ENCODE assay signal across 8 mouse cellular contexts in genomic region chr3:144719088-144719900, GRCm38 (mm10). TPM values are rescaled to one million over a fixed set of nuclear protein-coding genes. Genes with fewer than 3 reads are reported as not detected.
DNase-seq lines count a peak whose midpoint lies in the region; ATAC-seq and TF ChIP-seq lines count a peak whose summit lies in the region.

No protein-coding gene starts in this region.

- peak overlapping the region; percentile 77 for H3K4me2 ChIP-seq in embryonic facial prominence, embryonic 14.5 days (ENCODE audit: low read depth, low read length)
- peak overlapping the region; percentile 82 for H3K4me2 ChIP-seq in kidney, embryonic 14.5 days (replicated peaks; ENCODE audit: low read depth, low read length)
- peak overlapping the region; percentile 79 for H3K4me2 ChIP-seq in limb, embryonic 14.5 days (replicated peaks; ENCODE audit: low read depth, low read length, severe bottlenecking)
- peak overlapping the region; percentile 92 for H3K4me2 ChIP-seq in midbrain, embryonic 15.5 days

- H3K4me1 ChIP-seq in embryonic facial prominence, embryonic 14.5 days (ENCODE audit: control insufficient read depth, insufficient read depth, low read length): peaks cover 27% of the 10 kb centered on the region
- peaks cover 47% of the 10 kb centered on the region for H3K4me1 ChIP-seq in heart, embryonic 10.5 days
- H3K4me1 ChIP-seq in kidney, embryonic 14.5 days (ENCODE audit: control insufficient read depth, insufficient read depth, low read length): peaks cover 27% of the 10 kb centered on the region
- H3K4me1 ChIP-seq in limb, embryonic 14.5 days (ENCODE audit: control insufficient read depth, insufficient read depth, low read length): peaks cover 32% of the 10 kb centered on the region
- H3K4me1 ChIP-seq in midbrain, embryonic 15.5 days: peaks cover 40% of the 10 kb centered on the region

- WGBS in embryonic facial prominence, embryonic 14.5 days: under 1% methylated on average over 20 of the region's 56 CpGs
- 1% methylated on average over 55 of the region's 56 CpGs for WGBS in heart, embryonic 10.5 days
- under 1% methylated on average over 35 of the region's 56 CpGs for WGBS in kidney, embryonic 14.5 days
- WGBS in limb, embryonic 14.5 days: under 1% methylated on average over 39 of the region's 56 CpGs
- WGBS in midbrain, embryonic 15.5 days: 1% methylated on average over 56 of the region's 56 CpGs

- H3K27ac ChIP-seq in embryonic facial prominence, embryonic 14.5 days (replicated peaks; ENCODE audit: low read depth, low read length): peak overlapping the region; percentile 99
- H3K27ac ChIP-seq in heart, embryonic 10.5 days: peak overlapping the region; percentile 97
- peak overlapping the region; percentile 99 for H3K27ac ChIP-seq in kidney, embryonic 14.5 days (ENCODE audit: low read depth, low read length)
- peak overlapping the region; percentile 98 for H3K27ac ChIP-seq in limb, embryonic 14.5 days (replicated peaks; ENCODE audit: low read depth, low read length)
- H3K27ac ChIP-seq in midbrain, embryonic 15.5 days: peak overlapping the region; percentile 98

- ATAC-seq in embryonic facial prominence, embryonic 14.5 days (ENCODE audit: low read depth): peak; percentile 35
- peak; percentile 56 for ATAC-seq in kidney, embryonic 14.5 days (ENCODE audit: low FRiP score, low TSS enrichment)
- ATAC-seq in limb, embryonic 14.5 days (ENCODE audit: low FRiP score, low read depth): peak; percentile 21
- no peak; the same call in none of the 2 replicates for ATAC-seq in midbrain, embryonic 15.5 days (replicated peaks)

- no peaks in the 10 kb centered on the region for H3K27me3 ChIP-seq in embryonic facial prominence, embryonic 14.5 days (replicated peaks; ENCODE audit: control insufficient read depth, insufficient read depth, low read length)
- H3K27me3 ChIP-seq in heart, embryonic 10.5 days (ENCODE audit: insufficient read depth, poor library complexity, severe bottlenecking): no peaks in the 10 kb centered on the region
- no peaks in the 10 kb centered on the region for H3K27me3 ChIP-seq in kidney, embryonic 14.5 days (ENCODE audit: control insufficient read depth, insufficient read depth, low read length)
- H3K27me3 ChIP-seq in limb, embryonic 14.5 days (ENCODE audit: control insufficient read depth, insufficient read depth, low read length): no peaks in the 10 kb centered on the region
- no peaks in the 10 kb centered on the region for H3K27me3 ChIP-seq in midbrain, embryonic 15.5 days (replicated peaks)

- H3K4me3 ChIP-seq in embryonic facial prominence, embryonic 14.5 days (ENCODE audit: low read depth, low read length): peak overlapping the region; percentile 91
- peak overlapping the region; percentile 87 for H3K4me3 ChIP-seq in heart, embryonic 10.5 days
- peak overlapping the region; percentile 88 for H3K4me3 ChIP-seq in kidney, embryonic 14.5 days (ENCODE audit: low read length)
- peak overlapping the region; percentile 80 for H3K4me3 ChIP-seq in limb, embryonic 14.5 days (replicated peaks; ENCODE audit: low read length)
- peak overlapping the region; percentile 83 for H3K4me3 ChIP-seq in midbrain, embryonic 15.5 days

- TF ChIP-seq POLR2A in limb, embryonic 14.5 days (IDR thresholded peaks at IDR 0.05; ENCODE audit: borderline replicate concordance, extremely low read depth, insufficient read depth, insufficient read length): no peak

- H3K36me3 ChIP-seq in embryonic facial prominence, embryonic 14.5 days (ENCODE audit: control insufficient read depth, insufficient read depth, low read length): no peaks in the 10 kb centered on the region
- no peaks in the 10 kb centered on the region; the same call in 1 of the 2 replicates for H3K36me3 ChIP-seq in heart, embryonic 10.5 days
- no peaks in the 10 kb centered on the region for H3K36me3 ChIP-seq in kidney, embryonic 14.5 days (ENCODE audit: control insufficient read depth, insufficient read depth, low read length)
- H3K36me3 ChIP-seq in limb, embryonic 14.5 days (ENCODE audit: control insufficient read depth, insufficient read depth, low read length): no peaks in the 10 kb centered on the region
- no peaks in the 10 kb centered on the region for H3K36me3 ChIP-seq in midbrain, embryonic 15.5 days (replicated peaks)

- peak overlapping the region; percentile 94 for H3K9ac ChIP-seq in embryonic facial prominence, embryonic 14.5 days (ENCODE audit: low read depth, low read length)
- H3K9ac ChIP-seq in kidney, embryonic 14.5 days (ENCODE audit: low read depth, low read length): peak overlapping the region; percentile 95
- peak overlapping the region; percentile 91 for H3K9ac ChIP-seq in limb, embryonic 14.5 days (ENCODE audit: low read depth, low read length, severe bottlenecking)
- peak overlapping the region; percentile 88 for H3K9ac ChIP-seq in midbrain, embryonic 15.5 days

- DNase-seq in 416B (ENCODE audit: low read depth): peak; percentile 62
- DNase-seq in adrenal gland, postnatal 36 days: peak; percentile 68 to 77
- peak; percentile 61 for DNase-seq in embryonic facial prominence, embryonic 14.5 days (ENCODE audit: low spot score)
- peak; percentile 83 for DNase-seq in heart, embryonic 10.5 days (ENCODE audit: low spot score)
- peak; percentile 39 for DNase-seq in limb, embryonic 14.5 days (ENCODE audit: low spot score)
- peak; percentile 68 to 74 for DNase-seq in spleen, adult 18-20 months

- H3K9me3 ChIP-seq in embryonic facial prominence, embryonic 14.5 days (ENCODE audit: control insufficient read depth, low read length): no peaks in the 10 kb centered on the region
- H3K9me3 ChIP-seq in heart, embryonic 10.5 days: no peaks in the 10 kb centered on the region
- H3K9me3 ChIP-seq in kidney, embryonic 14.5 days (ENCODE audit: control insufficient read depth, low read length): no peaks in the 10 kb centered on the region
- H3K9me3 ChIP-seq in limb, embryonic 14.5 days (ENCODE audit: control insufficient read depth, low read length): no peaks in the 10 kb centered on the region
- no peaks in the 10 kb centered on the region for H3K9me3 ChIP-seq in midbrain, embryonic 15.5 days

RNA-seq across cellular contexts. Expression of gene Sh3glb1, which starts 0.8 kb away (rescaled TPM):
- 100 to 1,000 TPM; 187 to 216 TPM for total RNA-seq in adrenal gland, postnatal 36 days (2021)
- polyA plus RNA-seq in embryonic facial prominence, embryonic 14.5 days (2014; fragmentation: Nextera tagmentation; extraction: Ambion mirVana): 146 and 157 TPM in 2 replicates
- polyA plus RNA-seq in heart, embryonic 10.5 days (2016; fragmentation: Nextera tagmentation; extraction: Ambion mirVana): 99.9 and 114 TPM in 2 replicates
- polyA plus RNA-seq in kidney, embryonic 14.5 days (2014; fragmentation: Nextera tagmentation; extraction: Ambion mirVana): 82.7 and 94.3 TPM in 2 replicates
- 25.9 and 30.3 TPM in 2 replicates for polyA plus RNA-seq in limb, embryonic 14.5 days (2012; rRNA removed)
- polyA plus RNA-seq in limb, embryonic 14.5 days (2014; fragmentation: Nextera tagmentation; extraction: Ambion mirVana): 123 and 138 TPM in 2 replicates
- polyA plus RNA-seq in midbrain, embryonic 15.5 days (2015; fragmentation: Nextera tagmentation; extraction: Ambion mirVana): 96.5 and 108 TPM in 2 replicates

RNA-seq across cellular contexts. Expression of gene Clca3a1, which starts 41.5 kb away (rescaled TPM):
- total RNA-seq in adrenal gland, postnatal 36 days (2021): 1 to 10 TPM; 3.4 to 5.9 TPM
- 1.9 TPM in 2 replicates for polyA plus RNA-seq in embryonic facial prominence, embryonic 14.5 days (2014; fragmentation: Nextera tagmentation; extraction: Ambion mirVana)
- polyA plus RNA-seq in heart, embryonic 10.5 days (2016; fragmentation: Nextera tagmentation; extraction: Ambion mirVana): 4.1 and 9.1 TPM in 2 replicates
- polyA plus RNA-seq in kidney, embryonic 14.5 days (2014; fragmentation: Nextera tagmentation; extraction: Ambion mirVana): 8.2 and 11.1 TPM in 2 replicates
- 2.0 and 2.1 TPM in 2 replicates for polyA plus RNA-seq in limb, embryonic 14.5 days (2012; rRNA removed)
- 0.58 and 0.70 TPM in 2 replicates for polyA plus RNA-seq in limb, embryonic 14.5 days (2014; fragmentation: Nextera tagmentation; extraction: Ambion mirVana)
- 0.50 and 0.65 TPM in 2 replicates for polyA plus RNA-seq in midbrain, embryonic 15.5 days (2015; fragmentation: Nextera tagmentation; extraction: Ambion mirVana)
